ENCODE assay signal across 10 mouse cellular contexts in genomic region chr5:67215121-67216030, GRCm38 (mm10). TPM values are rescaled to one million over a fixed set of nuclear protein-coding genes. Genes with fewer than 3 reads are reported as not detected.
DNase-seq lines count a peak whose midpoint lies in the region; ATAC-seq and TF ChIP-seq lines count a peak whose summit lies in the region.
"Had no signal": no experiment of that assay in that cellular context is flagged by ENCODE, and none has a peak within 500 bp of the region (broad histone marks: within the 10 kb centered on the region; RNA-seq: fewer than 3 reads in every experiment).

No protein-coding gene starts in this region.

- H3K4me2 ChIP-seq in embryonic facial prominence, embryonic 15.5 days (replicated peaks): peak overlapping the region; percentile 29; the same call in 1 of the 2 replicates
- peak overlapping the region; percentile 44 for H3K4me2 ChIP-seq in hindbrain, postnatal 0 days (ENCODE audit: low read depth, low read length)
- H3K4me2 ChIP-seq in neural tube, embryonic 15.5 days: peak overlapping the region; percentile 47
- H3K4me2 ChIP-seq: lung, embryonic 14.5 days had no signal

- DNase-seq in liver, adult 2 months (ENCODE audit: extremely low read depth, low read depth, low spot score): peak; percentile 14
- DNase-seq in liver: no peak
- no peak for DNase-seq in hindbrain, postnatal 0 days (ENCODE audit: low spot score)
- DNase-seq in gastrocnemius, postnatal 25 days: no peak
- no peak for DNase-seq in adrenal gland, adult 2 months
- DNase-seq: cerebellum, adult 11-12 months; layer of hippocampus, adult 9-11 months; lung, embryonic 14.5 days had no signal

- no peaks in the 10 kb centered on the region for H3K4me1 ChIP-seq in liver, adult 2 months (ENCODE audit: control insufficient read depth, insufficient read depth, low read length)
- H3K4me1 ChIP-seq in embryonic facial prominence, embryonic 15.5 days: peaks cover 16% of the 10 kb centered on the region
- H3K4me1 ChIP-seq in hindbrain, postnatal 0 days (ENCODE audit: insufficient read depth, low read length): no peaks in the 10 kb centered on the region
- peaks cover 11% of the 10 kb centered on the region; the same call in 1 of the 2 replicates for H3K4me1 ChIP-seq in neural tube, embryonic 15.5 days

- H3K9me3 ChIP-seq in embryonic facial prominence, embryonic 15.5 days (replicated peaks): no peaks in the 10 kb centered on the region
- H3K9me3 ChIP-seq in hindbrain, postnatal 0 days (ENCODE audit: low read length): no peaks in the 10 kb centered on the region
- H3K9me3 ChIP-seq in neural tube, embryonic 15.5 days (replicated peaks): no peaks in the 10 kb centered on the region

- H3K36me3 ChIP-seq in liver, adult 2 months (ENCODE audit: control insufficient read depth, insufficient read depth, low read length): no peaks in the 10 kb centered on the region
- no peaks in the 10 kb centered on the region for H3K36me3 ChIP-seq in embryonic facial prominence, embryonic 15.5 days
- H3K36me3 ChIP-seq in hindbrain, postnatal 0 days (ENCODE audit: insufficient read depth, low read length): no peaks in the 10 kb centered on the region
- H3K36me3 ChIP-seq in neural tube, embryonic 15.5 days: no peaks in the 10 kb centered on the region

- TF ChIP-seq POLR2A in liver, adult 2 months (IDR thresholded peaks at IDR 0.05; ENCODE audit: extremely low read depth, insufficient read depth, low read length): no peak

- 4% methylated on average over 28 of the region's 28 CpGs for WGBS in liver, adult 2 months
- WGBS in embryonic facial prominence, embryonic 15.5 days: under 1% methylated on average over 28 of the region's 28 CpGs
- WGBS in hindbrain, postnatal 0 days: 2% methylated on average over 28 of the region's 28 CpGs
- WGBS in neural tube, embryonic 15.5 days: 3% methylated on average over 28 of the region's 28 CpGs

- no peak for TF ChIP-seq CTCF in liver, adult 2 months (IDR thresholded peaks at IDR 0.05; ENCODE audit: low read depth, low read length)
- TF ChIP-seq CTCF in hindbrain, postnatal 0 days (IDR thresholded peaks at IDR 0.05; ENCODE audit: low read depth): no peak

- no peak overlapping the region for H3K4me3 ChIP-seq in liver, adult 2 months (ENCODE audit: insufficient read depth, low read depth, low read length)
- H3K4me3 ChIP-seq in embryonic facial prominence, embryonic 15.5 days (replicated peaks): peak overlapping the region; percentile 22; the same call in 1 of the 2 replicates
- H3K4me3 ChIP-seq in hindbrain, postnatal 0 days (ENCODE audit: low read length): peak overlapping the region; percentile 15
- H3K4me3 ChIP-seq in neural tube, embryonic 15.5 days (replicated peaks): no peak overlapping the region

- no peak overlapping the region for H3K27ac ChIP-seq in liver, adult 2 months (replicated peaks; ENCODE audit: insufficient read depth, low read depth, low read length)
- H3K27ac ChIP-seq in embryonic facial prominence, embryonic 15.5 days (replicated peaks): no peak overlapping the region
- no peak overlapping the region for H3K27ac ChIP-seq in hindbrain, postnatal 0 days
- H3K27ac ChIP-seq in neural tube, embryonic 15.5 days (replicated peaks): no peak overlapping the region

- peaks cover 21% of the 10 kb centered on the region for H3K27me3 ChIP-seq in liver, adult 2 months (ENCODE audit: control insufficient read depth, insufficient read depth, low read length)
- H3K27me3 ChIP-seq in embryonic facial prominence, embryonic 15.5 days: peaks cover 88% of the 10 kb centered on the region
- H3K27me3 ChIP-seq in hindbrain, postnatal 0 days (ENCODE audit: insufficient read depth, low read length): peaks cover 76% of the 10 kb centered on the region
- H3K27me3 ChIP-seq in neural tube, embryonic 15.5 days (replicated peaks): peaks cover 92% of the 10 kb centered on the region

- no peak overlapping the region for H3K9ac ChIP-seq in liver, adult 2 months (ENCODE audit: low read depth, low read length)
- H3K9ac ChIP-seq in embryonic facial prominence, embryonic 15.5 days: no peak overlapping the region
- no peak overlapping the region for H3K9ac ChIP-seq in hindbrain, postnatal 0 days (replicated peaks; ENCODE audit: low read length)
- H3K9ac ChIP-seq in neural tube, embryonic 15.5 days (replicated peaks): no peak overlapping the region
- H3K9ac ChIP-seq: lung, embryonic 14.5 days had no signal

- ATAC-seq in embryonic facial prominence, embryonic 15.5 days (ENCODE audit: insufficient number of reproducible peaks, low FRiP score, low TSS enrichment, low read depth): no peak
- ATAC-seq in hindbrain, postnatal 0 days: peak; percentile 43; the same call in 1 of the 2 replicates
- no peak for ATAC-seq in neural tube, embryonic 15.5 days (ENCODE audit: low FRiP score)

- H3K79me2 ChIP-seq in liver, adult 2 months (ENCODE audit: control insufficient read depth, insufficient read depth, low read length): no peaks in the 10 kb centered on the region

RNA-seq across cellular contexts. Expression of gene Tmem33, which starts 45.0 kb away (rescaled TPM):
- total RNA-seq in liver, adult 2 months (2014; rRNA removed): 35.8 and 49.9 TPM in 2 replicates
- polyA plus RNA-seq in liver, adult 2 months (2012; rRNA removed): 169 and 198 TPM in 2 replicates
- 76.1 and 85.2 TPM in 2 replicates for polyA plus RNA-seq in embryonic facial prominence, embryonic 15.5 days (2015; fragmentation: Nextera tagmentation; extraction: Ambion mirVana)
- total RNA-seq in hindbrain, postnatal 0 days (2014; rRNA removed): 64.5 and 83.3 TPM in 2 replicates
- polyA plus RNA-seq in hindbrain, postnatal 0 days (2015; fragmentation: Nextera tagmentation; extraction: Ambion mirVana): 61.5 and 67.4 TPM in 2 replicates
- 78.2 and 81.3 TPM in 2 replicates for polyA plus RNA-seq in neural tube, embryonic 15.5 days (2015; fragmentation: Nextera tagmentation; extraction: Ambion mirVana)
- 10 to 100 TPM; 23.0 to 30.3 TPM for total RNA-seq in gastrocnemius, postnatal 25 days (2021)
- total RNA-seq in adrenal gland, adult 2 months (2021): 100 to 1,000 TPM; 127 to 188 TPM
- 158 and 210 TPM in 2 replicates for polyA plus RNA-seq in adrenal gland, adult 2 months (2012; rRNA removed)

Comparison
In these comparisons a context has a peak if more than half of its experiments do, and no peak if none do; other contexts are left out.
1. H3K4me3 ChIP-seq: peak in embryonic facial prominence, embryonic 15.5 days (single experiment) and hindbrain, postnatal 0 days (single experiment); none in liver, adult 2 months (single experiment) and neural tube, embryonic 15.5 days (single experiment).
2. Peak in every context shown above with its lines, with median percentiles within 50 percentile points of each other: H3K4me2 ChIP-seq.